Mouse (Mus musculus) stomach, embryonic 14.5 days (tissue): ENCODE results near the gene Lrp1. TPM values are rescaled to one million over a fixed set of nuclear protein-coding genes. Genes with fewer than 3 reads are reported as not detected.

Source experiments
- ATAC-seq: fragments of 200-750 bp; cut with Nextera tagmentation; 2 replicates; pipeline ENCODE4 v1.8.0; 2017; ENCODE audit warnings: low read depth, moderate TSS enrichment; ENCODE audit not compliant: insufficient number of reproducible peaks, insufficient read depth, low FRiP score
- H3K27ac ChIP-seq: fragments of 300-500 bp; sonication (generic); 2 replicates; pipeline ENCODE4 v1.5.1; 2014; ENCODE audit warnings: mild to moderate bottlenecking, low read length, moderate library complexity, mixed read lengths
- H3K27me3 ChIP-seq: fragments of 300-500 bp; sonication (generic); 2 replicates; pipeline ENCODE4 v1.6.1; 2014; ENCODE audit warnings: low read length, control low read depth, mixed read lengths; ENCODE audit not compliant: control insufficient read depth, insufficient read depth
- H3K36me3 ChIP-seq: fragments of 300-500 bp; sonication (generic); 2 replicates; pipeline ENCODE4 v1.6.1; 2014; ENCODE audit warnings: mild to moderate bottlenecking, control low read depth, low read length, moderate library complexity, mixed read lengths; ENCODE audit not compliant: control insufficient read depth, insufficient read depth
- H3K4me1 ChIP-seq: fragments of 300-500 bp; sonication (generic); 2 replicates; pipeline ENCODE4 v1.6.1; 2014; ENCODE audit warnings: low read length, control low read depth, mixed read lengths; ENCODE audit not compliant: control insufficient read depth, insufficient read depth
- H3K4me2 ChIP-seq: fragments of 300-500 bp; sonication (generic); replicated peaks from 2 replicates; pipeline ENCODE4 v1.6.1; 2014; ENCODE audit warnings: low read depth, low read length, control low read depth
- H3K4me3 ChIP-seq: fragments of 300-500 bp; sonication (generic); 2 replicates; pipeline ENCODE4 v1.5.1; 2014; ENCODE audit warnings: low read depth, low read length, control low read depth
- H3K9ac ChIP-seq: fragments of 300-500 bp; sonication (generic); replicated peaks from 2 replicates; pipeline ENCODE4 v1.6.1; 2014; ENCODE audit warnings: low read depth, mild to moderate bottlenecking, control low read depth, low read length, moderate library complexity, mixed read lengths
- H3K9me3 ChIP-seq: fragments of 300-500 bp; sonication (generic); 2 replicates; pipeline ENCODE4 v1.6.1; 2016; ENCODE audit warnings: low read depth, low read length, control low read depth; ENCODE audit not compliant: control insufficient read depth
- WGBS: fragments of 180-500 bp; shearing (Covaris S2); extraction: QIAGEN DNeasy Blood & Tissue Kit; methylation state at CpG from one replicate; pipeline ENCODE4 v1.1.7; 2014; 5-methylcytosine and 5-hydroxymethylcytosine counted together
- polyA plus RNA-seq: library from polyadenylated mRNA; unstranded; fragments of >200 nt; fragmentation: Nextera tagmentation; extraction: Ambion mirVana; gene quantifications from 2 replicates; pipeline ENCODE4 v1.2.1, GENCODE M21; 2014

Gene Lrp1
- polyA plus RNA-seq, 1 experiment from 2014 or later, result 98.0 TPM

- Histone ChIP-seq H3K4me3 (peak overlapping the region; percentile 73), H3K9me3 (no peaks in the 10 kb centered on the region), H3K9ac (peak overlapping the region; percentile 78; the same call in 1 of the 2 replicates), H3K4me1 (peaks cover 59% of the 10 kb centered on the region), H3K36me3 (peaks cover 18% of the 10 kb centered on the region), H3K27me3 (no peaks in the 10 kb centered on the region), H3K4me2 (peak overlapping the region; percentile 73), H3K27ac (no peak overlapping the region)
- ATAC-seq, result no peak
- WGBS, result 38% methylated on average over 13 of the region's 13 CpGs
These were observed 43.9 kb upstream of the Lrp1 start for GRCm38 (mm10) chr10:127664891-127665290.

GRCm38 (mm10) chr10:127664166-127664565 lies 43.2 kb upstream of the Lrp1 start:
- H3K4me2 ChIP-seq, result peak overlapping the region; percentile 73; the same call in 1 of the 2 replicates
- H3K9ac ChIP-seq, result no peak overlapping the region
- no peaks in the 10 kb centered on the region for H3K9me3 ChIP-seq
- no peak for ATAC-seq
- peaks cover 58% of the 10 kb centered on the region for H3K4me1 ChIP-seq
- H3K27ac ChIP-seq, result peak overlapping the region; percentile 44; the same call in 1 of the 2 replicates
- no peaks in the 10 kb centered on the region for H3K27me3 ChIP-seq
- WGBS, result 39% methylated on average over 16 of the region's 16 CpGs
- peak overlapping the region; percentile 0; the same call in 1 of the 2 replicates for H3K4me3 ChIP-seq
- H3K36me3 ChIP-seq, result peaks cover 23% of the 10 kb centered on the region

DNA sequence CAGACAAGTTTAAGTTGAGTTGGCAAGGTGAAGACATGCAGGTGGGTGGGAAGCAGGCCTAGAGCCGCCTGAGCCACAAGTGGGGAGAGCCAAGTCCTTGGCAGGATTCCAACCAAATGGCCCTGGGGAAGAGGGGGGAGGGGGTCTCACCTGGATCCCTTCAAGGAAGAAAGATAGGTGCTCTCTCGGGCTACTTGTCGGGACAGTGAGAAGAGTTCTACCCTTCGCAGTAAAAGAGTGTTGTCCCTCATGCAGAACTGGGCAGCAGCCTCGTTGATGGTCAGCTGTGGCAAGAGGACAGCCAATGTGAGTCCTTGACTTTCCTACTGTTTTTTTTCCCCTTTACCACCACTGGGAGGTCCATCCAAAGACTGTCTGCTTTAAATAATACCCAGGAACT lies 42.6 kb upstream of the Lrp1 start:
- H3K36me3 ChIP-seq, result peaks cover 23% of the 10 kb centered on the region
- peak overlapping the region; percentile 44; the same call in 1 of the 2 replicates for H3K27ac ChIP-seq
- 16% methylated on average over 5 of the region's 5 CpGs for WGBS

GRCm38 (mm10) chr10:127662666-127663253 lies 41.8 kb upstream of the Lrp1 start:
- Histone ChIP-seq H3K4me1 (peaks cover 52% of the 10 kb centered on the region), H3K36me3 (peaks cover 23% of the 10 kb centered on the region), H3K27me3 (no peaks in the 10 kb centered on the region), H3K27ac (peak overlapping the region; percentile 83), H3K9ac (no peak overlapping the region; the same call in 1 of the 2 replicates), H3K9me3 (no peaks in the 10 kb centered on the region), H3K4me3 (peak overlapping the region; percentile 11; the same call in 1 of the 2 replicates), H3K4me2 (peak overlapping the region; percentile 43)
- no peak for ATAC-seq
- WGBS, result 24% methylated on average over 19 of the region's 19 CpGs

More for the DNA sequence above, 42.6 kb upstream of the Lrp1 start:
- Histone ChIP-seq H3K27me3 (no peaks in the 10 kb centered on the region), H3K9ac (no peak overlapping the region), H3K9me3 (no peaks in the 10 kb centered on the region), H3K4me1 (peaks cover 56% of the 10 kb centered on the region), H3K4me2 (peak overlapping the region; percentile 73; the same call in 1 of the 2 replicates), H3K4me3 (no peak overlapping the region)
- ATAC-seq, result no peak

DNA sequence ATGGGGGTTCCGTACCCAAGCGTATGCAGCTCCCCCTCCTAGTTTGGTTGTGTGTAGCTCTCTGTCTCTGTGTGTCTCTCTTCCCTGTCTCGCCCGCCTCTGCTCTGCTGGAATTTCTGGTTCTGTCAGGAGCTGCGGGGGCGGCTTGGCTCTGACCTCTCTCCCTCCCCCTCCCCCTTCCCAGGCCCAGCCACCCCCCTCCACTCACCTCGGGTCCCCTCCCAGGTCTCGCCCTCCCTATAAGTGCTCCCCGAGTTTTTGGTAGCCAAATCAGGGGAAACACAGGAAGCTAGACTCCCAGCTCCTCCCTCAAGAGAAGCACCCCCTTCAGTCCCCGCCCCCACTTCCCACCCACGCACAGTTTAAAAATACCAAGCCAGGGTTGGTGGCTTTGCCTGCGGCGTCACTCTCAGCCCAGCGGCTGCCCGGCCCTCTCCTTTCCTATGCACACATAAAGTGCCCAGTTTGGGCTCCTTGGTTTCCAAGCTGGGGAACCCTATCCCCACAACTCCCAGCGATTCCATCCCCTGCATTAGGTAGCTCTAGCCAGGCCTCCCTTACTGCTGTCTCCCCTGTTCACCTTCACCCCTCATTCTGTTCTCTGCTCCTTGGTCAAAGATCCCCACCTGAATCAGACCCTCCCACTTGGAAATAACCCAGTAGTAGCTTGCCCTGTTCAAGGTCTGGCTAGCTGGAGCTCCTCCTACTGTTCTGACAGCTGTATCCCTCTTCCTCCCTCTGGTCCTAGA lies 41.1 kb upstream of the Lrp1 start:
- 0 out of 2 replicates have a peak, but pooled peaks have one; percentile 20 for ATAC-seq
- Histone ChIP-seq H3K4me2 (peak overlapping the region; percentile 43), H3K9me3 (no peaks in the 10 kb centered on the region), H3K27me3 (no peaks in the 10 kb centered on the region), H3K4me1 (peaks cover 47% of the 10 kb centered on the region), H3K27ac (peak overlapping the region; percentile 83), H3K36me3 (peaks cover 23% of the 10 kb centered on the region), H3K9ac (peak overlapping the region; percentile 11; the same call in 1 of the 2 replicates), H3K4me3 (peak overlapping the region; percentile 11; the same call in 1 of the 2 replicates)
- 4% methylated on average over 16 of the region's 16 CpGs for WGBS

DNA sequence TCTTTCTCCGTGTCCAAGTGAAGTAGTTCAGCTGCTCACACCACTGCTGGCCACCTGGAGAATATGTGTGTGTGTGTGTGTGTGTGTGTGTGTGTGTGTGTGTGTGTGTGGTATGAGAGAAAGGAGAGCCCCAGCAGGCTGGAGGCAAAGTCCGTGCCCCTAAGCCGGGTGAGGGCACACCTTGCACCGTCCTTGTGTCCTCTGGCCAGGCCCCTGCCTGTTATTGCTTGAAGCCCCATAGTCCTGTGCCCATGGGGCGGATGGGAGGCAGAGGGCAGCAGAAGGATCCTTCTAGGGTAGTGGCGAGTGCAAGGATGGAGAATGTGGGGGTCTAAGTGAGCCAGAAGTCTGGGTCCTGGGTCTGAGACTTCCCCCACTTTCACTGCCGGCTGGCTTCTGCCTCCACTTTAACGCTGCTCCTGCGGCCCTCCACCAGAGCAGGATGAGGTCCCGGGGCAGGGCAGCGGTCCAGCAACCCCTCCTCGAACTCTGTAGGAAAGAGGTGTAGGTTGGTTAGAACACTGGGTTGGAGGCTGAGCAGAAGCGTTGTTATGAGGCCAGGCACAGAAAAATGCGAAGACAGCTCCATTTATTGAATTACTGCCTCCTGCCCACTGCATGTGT lies 40.5 kb upstream of the Lrp1 start:
- no peak for ATAC-seq
- peaks cover 47% of the 10 kb centered on the region for H3K4me1 ChIP-seq
- H3K36me3 ChIP-seq, result peaks cover 23% of the 10 kb centered on the region
- no peaks in the 10 kb centered on the region for H3K27me3 ChIP-seq
- peak overlapping the region; percentile 11; the same call in 1 of the 2 replicates for H3K9ac ChIP-seq
- no peaks in the 10 kb centered on the region for H3K9me3 ChIP-seq
- H3K4me2 ChIP-seq, result peak overlapping the region; percentile 43
- 21% methylated on average over 14 of the region's 14 CpGs for WGBS
- peak overlapping the region; percentile 83 for H3K27ac ChIP-seq
- peak overlapping the region; percentile 11; the same call in 1 of the 2 replicates for H3K4me3 ChIP-seq

- 71% methylated on average over 1 of the region's 1 CpGs for WGBS
- H3K4me1 ChIP-seq, result peaks cover 38% of the 10 kb centered on the region
- no peak for ATAC-seq
These were observed 38.6 kb upstream of the Lrp1 start for GRCm38 (mm10) chr10:127659551-127659950.

DNA sequence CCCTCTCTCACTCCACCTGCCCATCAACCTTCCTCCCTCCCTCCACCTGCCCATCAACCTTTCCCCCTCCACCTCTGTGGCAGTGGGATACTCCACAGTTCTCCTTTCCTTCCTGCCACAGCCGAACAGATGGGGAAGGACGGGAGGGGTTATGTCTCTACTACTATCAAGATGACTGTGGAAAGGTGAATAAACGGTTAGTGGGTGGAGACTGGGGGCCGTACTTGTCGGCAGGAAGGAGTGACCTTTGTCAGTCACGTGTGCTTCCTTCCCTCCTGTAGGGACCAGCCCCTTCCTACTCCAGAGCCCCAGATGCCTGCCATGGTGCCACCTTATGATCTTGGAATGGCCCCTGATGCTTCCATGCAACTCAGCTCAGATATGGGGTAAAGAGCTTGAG lies 37.1 kb upstream of the Lrp1 start:
- Histone ChIP-seq H3K36me3 (peaks cover 29% of the 10 kb centered on the region), H3K4me1 (peaks cover 29% of the 10 kb centered on the region), H3K4me3 (no peak overlapping the region), H3K9me3 (no peaks in the 10 kb centered on the region), H3K9ac (no peak overlapping the region), H3K27ac (no peak overlapping the region), H3K27me3 (no peaks in the 10 kb centered on the region), H3K4me2 (0 out of 2 replicates have a peak overlapping the region, but pooled peaks have one; percentile 10)
- 9% methylated on average over 6 of the region's 6 CpGs for WGBS
- ATAC-seq, result peak; percentile 15; the same call in 1 of the 2 replicates

More at GRCm38 (mm10) chr10:127659551-127659950, 38.6 kb upstream of the Lrp1 start:
- H3K27ac ChIP-seq, result no peak overlapping the region
- H3K9ac ChIP-seq, result no peak overlapping the region
- H3K9me3 ChIP-seq, result no peaks in the 10 kb centered on the region
- no peaks in the 10 kb centered on the region for H3K27me3 ChIP-seq
- no peak overlapping the region for H3K4me2 ChIP-seq
- peaks cover 34% of the 10 kb centered on the region for H3K36me3 ChIP-seq
- H3K4me3 ChIP-seq, result no peak overlapping the region
